Mouse (Mus musculus) liver, postnatal 0 days (tissue): ENCODE results near the gene Baz2a. TPM values are rescaled to one million over a fixed set of nuclear protein-coding genes. Genes with fewer than 3 reads are reported as not detected.

Experiments
- ATAC-seq: fragments of 200-750 bp; cut with Nextera tagmentation; 2 replicates; pipeline ENCODE4 v1.8.0; 2017; ENCODE audit warnings: mild to moderate bottlenecking, moderate library complexity
- DNase-seq: peaks from one replicate; pipeline ENCODE4 v3.0.0-alpha.2; 2016
- H3K27ac ChIP-seq: fragments of 300-500 bp; sonication (generic); 2 replicates; pipeline ENCODE4 v1.5.1; 2014; ENCODE audit warnings: antibody characterized with exemption, moderate library complexity, mild to moderate bottlenecking, low read depth
- H3K27me3 ChIP-seq: fragments of 300-500 bp; sonication (generic); 2 replicates; pipeline ENCODE4 v1.6.1; 2014; ENCODE audit warnings: low read length, control low read depth, mixed read lengths; ENCODE audit not compliant: insufficient read depth
- H3K36me3 ChIP-seq: fragments of 300-500 bp; sonication (generic); replicated peaks from 2 replicates; pipeline ENCODE4 v1.6.1; 2014; ENCODE audit warnings: mild to moderate bottlenecking, control low read depth, low read length, moderate library complexity, mixed read lengths; ENCODE audit not compliant: insufficient read depth
- H3K4me1 ChIP-seq: fragments of 300-500 bp; sonication (generic); 2 replicates; pipeline ENCODE4 v1.6.1; 2014; ENCODE audit warnings: antibody characterized with exemption, mild to moderate bottlenecking, control low read depth; ENCODE audit not compliant: insufficient read depth
- H3K4me2 ChIP-seq: fragments of 300-500 bp; sonication (generic); 2 replicates; pipeline ENCODE4 v1.6.1; 2014; ENCODE audit warnings: low read depth, mild to moderate bottlenecking, low read length, moderate library complexity, mixed read lengths
- H3K4me3 ChIP-seq: fragments of 300-500 bp; sonication (generic); 2 replicates; pipeline ENCODE4 v1.5.1; 2014; ENCODE audit warnings: low read depth, low read length
- H3K9ac ChIP-seq: fragments of 300-500 bp; sonication (generic); replicated peaks from 2 replicates; pipeline ENCODE4 v1.6.1; 2014; ENCODE audit warnings: mild to moderate bottlenecking, moderate library complexity
- H3K9me3 ChIP-seq: fragments of 300-500 bp; sonication (generic); 2 replicates; pipeline ENCODE4 v1.6.1; 2016; ENCODE audit warnings: mild to moderate bottlenecking, control low read depth, low read length, mixed read lengths
- CTCF ChIP-seq: sonication (generic); IDR thresholded peaks from 2 replicates; pipeline ENCODE4 v1.5.1; 2016; ENCODE audit warnings: antibody characterized with exemption, low read depth
- EP300 ChIP-seq: IDR thresholded peaks from 2 replicates; pipeline ENCODE4 v1.6.1; 2016; ENCODE audit warnings: antibody characterized with exemption, low read depth, mild to moderate bottlenecking
- WGBS: fragments of 180-500 bp; shearing (Covaris S2); extraction: QIAGEN DNeasy Blood & Tissue Kit; methylation state at CpG from one replicate; pipeline ENCODE4 v1.1.7; 2014; ENCODE audit not compliant: insufficient replicate concordance; 5-methylcytosine and 5-hydroxymethylcytosine counted together
- polyA plus RNA-seq: library from polyadenylated mRNA; unstranded; fragments of >200 nt; fragmentation: Nextera tagmentation; extraction: Ambion mirVana; gene quantifications from 2 replicates; pipeline ENCODE4 v1.2.1, GENCODE M21; 2015

Gene Baz2a
- polyA plus RNA-seq, 1 experiment from 2014 or later: 5.4 TPM

GRCm38 (mm10) chr10:128127497-128127896, 36.1 kb downstream of the Baz2a start:
- no peak for ATAC-seq
- TF ChIP-seq CTCF: no peak
- TF ChIP-seq EP300: no peak
- Histone ChIP-seq H3K36me3 (peaks cover 71% of the 10 kb centered on the region), H3K27ac (no peak overlapping the region), H3K4me1 (peaks cover 3% of the 10 kb centered on the region; the same call in 1 of the 2 replicates), H3K4me2 (no peak overlapping the region), H3K4me3 (no peak overlapping the region), H3K9ac (no peak overlapping the region), H3K27me3 (no peaks in the 10 kb centered on the region), H3K9me3 (no peaks in the 10 kb centered on the region)
- WGBS: 85% methylated on average over 5 of the region's 5 CpGs
- no peak for DNase-seq

DNA sequence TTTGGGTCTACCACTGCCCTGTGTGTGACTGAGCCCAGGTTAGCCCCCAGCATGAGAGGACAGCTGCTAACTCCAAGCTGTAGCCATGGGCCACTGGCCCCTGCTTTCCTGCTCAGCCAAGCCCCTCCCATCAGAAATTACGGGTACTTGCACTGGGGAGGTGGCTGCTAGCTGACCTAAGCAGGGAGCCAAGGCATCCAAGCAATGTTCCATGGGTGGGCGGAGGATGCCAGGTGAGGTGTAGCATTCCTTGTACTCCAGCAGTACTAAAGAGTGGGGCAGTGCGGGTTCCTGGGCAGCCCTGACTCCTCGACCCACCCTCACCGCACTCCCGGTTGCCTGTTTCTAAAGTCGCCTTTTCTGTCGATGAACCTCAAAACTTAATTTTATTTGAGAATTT, 36.8 kb downstream of the Baz2a start:
- no peak overlapping the region for H3K27ac ChIP-seq
- no peaks in the 10 kb centered on the region for H3K27me3 ChIP-seq
- no peak for TF ChIP-seq EP300
- no peak for TF ChIP-seq CTCF
- H3K4me1 ChIP-seq: peaks cover 3% of the 10 kb centered on the region; the same call in 1 of the 2 replicates
- H3K4me2 ChIP-seq: no peak overlapping the region
- H3K9ac ChIP-seq: no peak overlapping the region
- DNase-seq (no peak), ATAC-seq (no peak)
- peaks cover 65% of the 10 kb centered on the region for H3K36me3 ChIP-seq
- WGBS: 84% methylated on average over 8 of the region's 8 CpGs
- H3K9me3 ChIP-seq: no peaks in the 10 kb centered on the region
- no peak overlapping the region for H3K4me3 ChIP-seq

DNA sequence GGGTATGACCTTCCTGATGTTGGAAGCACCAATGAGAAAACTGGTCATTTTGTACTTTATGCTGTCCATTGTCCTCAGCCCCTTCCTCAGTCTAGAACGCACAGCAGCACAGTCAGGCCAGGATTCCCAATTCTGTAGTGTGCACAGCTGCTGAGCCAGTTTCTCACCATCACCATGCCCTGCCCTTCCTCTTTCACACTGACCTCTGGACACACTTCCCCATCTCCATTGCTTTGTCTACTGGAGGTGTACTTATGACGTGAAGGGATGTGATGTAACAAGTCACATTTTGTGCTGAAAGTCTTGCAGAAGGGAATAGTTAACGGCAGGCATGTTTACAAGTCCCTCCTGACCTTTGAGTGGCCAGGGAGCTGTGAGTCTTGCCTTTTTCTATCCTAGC, 39.9 kb downstream of the Baz2a start:
- H3K9ac ChIP-seq: no peak overlapping the region
- no peak overlapping the region for H3K4me3 ChIP-seq
- H3K4me1 ChIP-seq: peaks cover 3% of the 10 kb centered on the region; the same call in 1 of the 2 replicates
- H3K27me3 ChIP-seq: no peaks in the 10 kb centered on the region
- no peak overlapping the region for H3K4me2 ChIP-seq
- peak; percentile 70 for ATAC-seq
- no peaks in the 10 kb centered on the region for H3K9me3 ChIP-seq
- TF ChIP-seq EP300: no peak
- peaks cover 40% of the 10 kb centered on the region for H3K36me3 ChIP-seq
- no peak for DNase-seq
- WGBS: 49% methylated on average over 3 of the region's 3 CpGs
- H3K27ac ChIP-seq: no peak overlapping the region; the same call in 1 of the 2 replicates

GRCm38 (mm10) chr10:128131812-128132211, 40.4 kb downstream of the Baz2a start:
- H3K36me3 ChIP-seq: peaks cover 36% of the 10 kb centered on the region
- H3K9ac ChIP-seq: no peak overlapping the region
- ATAC-seq (no peak), DNase-seq (no peak)
- H3K27ac ChIP-seq: no peak overlapping the region; the same call in 1 of the 2 replicates
- H3K4me3 ChIP-seq: no peak overlapping the region
- no peaks in the 10 kb centered on the region for H3K9me3 ChIP-seq
- H3K27me3 ChIP-seq: no peaks in the 10 kb centered on the region
- H3K4me2 ChIP-seq: no peak overlapping the region
- H3K4me1 ChIP-seq: peaks cover 3% of the 10 kb centered on the region; the same call in 1 of the 2 replicates
- TF ChIP-seq CTCF (no peak), EP300 (no peak)

- no peak overlapping the region for H3K9ac ChIP-seq
- H3K4me2 ChIP-seq: no peak overlapping the region
- TF ChIP-seq EP300 (no peak), CTCF (no peak)
- WGBS: 75% methylated on average over 13 of the region's 13 CpGs
- H3K9me3 ChIP-seq: no peaks in the 10 kb centered on the region
- DNase-seq (no peak), ATAC-seq (no peak)
- H3K36me3 ChIP-seq: peaks cover 26% of the 10 kb centered on the region
- H3K27me3 ChIP-seq: no peaks in the 10 kb centered on the region
- H3K4me3 ChIP-seq: no peak overlapping the region
- no peak overlapping the region for H3K27ac ChIP-seq
- H3K4me1 ChIP-seq: peaks cover 3% of the 10 kb centered on the region; the same call in 1 of the 2 replicates
These were observed 42.4 kb downstream of the Baz2a start for GRCm38 (mm10) chr10:128133650-128134332.

GRCm38 (mm10) chr10:128135374-128135773, 44.0 kb downstream of the Baz2a start:
- Histone ChIP-seq H3K27me3 (no peaks in the 10 kb centered on the region), H3K4me2 (no peak overlapping the region), H3K36me3 (peaks cover 14% of the 10 kb centered on the region; the same call in 1 of the 2 replicates), H3K4me3 (no peak overlapping the region), H3K9me3 (no peaks in the 10 kb centered on the region), H3K4me1 (peaks cover 3% of the 10 kb centered on the region; the same call in 1 of the 2 replicates), H3K27ac (no peak overlapping the region), H3K9ac (no peak overlapping the region)
- ATAC-seq: no peak
- WGBS: 87% methylated on average over 6 of the region's 6 CpGs
- no peak for DNase-seq
- TF ChIP-seq CTCF (no peak), EP300 (no peak)
